Mouse (Mus musculus): Measurements from ENCODE around the gene Rbm8a.

GRCm38 (mm10) chr3:96636448-96636847 lies 6.7 kb downstream of the Rbm8a start:
- TF ChIP-seq CTCF (IDR thresholded peaks at IDR 0.05; ENCODE audit: extremely low read depth, insufficient read depth, insufficient read length, insufficient replicate concordance) (no peak), POLR2A (IDR thresholded peaks at IDR 0.05; ENCODE audit: low read depth, low read length) (no peak)

All from spleen, adult 2 months (tissue).